Mouse (Mus musculus): ENCODE results near the gene Mbnl2.

DNA sequence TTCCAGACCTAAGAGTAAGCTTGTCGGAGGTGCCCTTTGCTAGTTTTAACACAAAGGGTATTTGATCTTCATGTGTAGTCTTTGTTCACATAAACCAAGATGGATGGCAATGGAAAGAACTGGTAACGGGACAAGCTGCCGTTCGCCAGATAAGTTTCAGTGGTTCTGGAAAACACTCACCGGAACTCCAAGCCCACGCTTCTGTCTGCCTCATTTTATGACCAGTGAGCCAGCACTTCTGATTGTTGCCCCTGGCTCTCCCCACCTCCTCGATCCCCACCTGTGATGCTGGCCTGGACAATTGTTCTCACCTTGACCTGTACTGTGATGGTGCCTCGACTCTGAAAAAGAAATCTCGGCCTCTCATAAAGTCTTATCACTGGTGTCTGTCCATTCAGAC lies 117.0 kb downstream of the Mbnl2 start:
- TF ChIP-seq CTCF (IDR thresholded peaks at IDR 0.05; ENCODE audit: low read depth, low read length): no peak
- TF ChIP-seq TAL1 (conservative IDR thresholded peaks at IDR 0.05; ENCODE audit: low read depth, low read length): no peak
- TF ChIP-seq POLR2AphosphoS5 (IDR thresholded peaks at IDR 0.05; ENCODE audit: insufficient replicate concordance, low read depth, low read length): no peak

Measured in G1E (cell line).